Mouse (Mus musculus) CH12.LX (cell line): ENCODE data around the gene Ptch2.

Experiments used
- CTCF ChIP-seq, 2 experiments: IDR thresholded peaks in 1 of 2; conservative IDR thresholded peaks in 1 of 2; 2 replicates each; pipeline ENCODE4 v1.5.1; 2011 to 2012; ENCODE audit warnings: low read depth in 2 of 2, low read length in 2 of 2, improper control_type of control experiment in 1 of 2, inconsistent platforms in 1 of 2, mild to moderate bottlenecking in 1 of 2, moderate library complexity in 1 of 2
- EP300 ChIP-seq: IDR thresholded peaks from 2 replicates; pipeline ENCODE4 v1.6.1; 2011; ENCODE audit warnings: low read length, improper control_type of control experiment
- MYC ChIP-seq: IDR thresholded peaks from 2 replicates; pipeline ENCODE4 v1.6.1; 2011; ENCODE audit warnings: low read depth, mild to moderate bottlenecking, improper control_type of control experiment, low read length
- ZKSCAN1 ChIP-seq: IDR thresholded peaks from 2 replicates; pipeline ENCODE4 v1.6.1; 2012; ENCODE audit warnings: low read depth, inconsistent platforms, low read length, improper control_type of control experiment, borderline replicate concordance

DNA sequence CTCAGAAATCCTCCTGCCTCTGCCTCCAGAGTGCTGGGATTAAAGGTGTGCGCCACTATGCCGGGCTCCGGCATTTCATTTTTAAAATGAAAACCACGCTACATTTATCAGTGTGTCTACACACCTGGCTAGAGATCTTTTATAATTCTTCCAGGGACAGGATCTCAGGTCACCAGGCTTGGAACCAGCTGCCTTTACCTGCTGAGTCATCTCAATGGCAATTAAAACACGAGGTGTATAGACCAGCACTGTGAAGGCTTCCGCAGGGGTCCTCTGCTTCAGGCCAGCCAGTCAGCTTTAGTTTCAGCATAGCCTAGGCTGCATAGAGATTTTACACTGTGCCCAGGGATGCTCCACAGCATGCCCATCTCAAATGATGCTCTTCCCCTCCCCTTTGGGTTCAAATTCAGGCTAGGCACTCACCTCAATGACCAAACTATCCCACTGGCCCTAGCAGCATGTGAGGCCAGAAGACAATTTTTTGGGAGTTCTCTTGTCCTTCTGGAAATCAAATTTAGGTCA is 54.4 kb downstream of the Ptch2 start:
- TF ChIP-seq MYC (no peak), ZKSCAN1 (no peak), EP300 (no peak), CTCF (conservative IDR thresholded peaks at IDR 0.05 in 1 of 2, IDR thresholded peaks at IDR 0.05 in 1 of 2; ENCODE audit: low read depth in 2 of 2, low read length in 2 of 2) (no peak)
